Mouse (Mus musculus): ENCODE measurements around the gene Lipe. TPM values are rescaled to one million over a fixed set of nuclear protein-coding genes. Genes with fewer than 3 reads are reported as not detected.

The Lipe gene
- total RNA-seq, 2 experiments from 2014 or later, result 25.4 to 37.7 TPM

DNA sequence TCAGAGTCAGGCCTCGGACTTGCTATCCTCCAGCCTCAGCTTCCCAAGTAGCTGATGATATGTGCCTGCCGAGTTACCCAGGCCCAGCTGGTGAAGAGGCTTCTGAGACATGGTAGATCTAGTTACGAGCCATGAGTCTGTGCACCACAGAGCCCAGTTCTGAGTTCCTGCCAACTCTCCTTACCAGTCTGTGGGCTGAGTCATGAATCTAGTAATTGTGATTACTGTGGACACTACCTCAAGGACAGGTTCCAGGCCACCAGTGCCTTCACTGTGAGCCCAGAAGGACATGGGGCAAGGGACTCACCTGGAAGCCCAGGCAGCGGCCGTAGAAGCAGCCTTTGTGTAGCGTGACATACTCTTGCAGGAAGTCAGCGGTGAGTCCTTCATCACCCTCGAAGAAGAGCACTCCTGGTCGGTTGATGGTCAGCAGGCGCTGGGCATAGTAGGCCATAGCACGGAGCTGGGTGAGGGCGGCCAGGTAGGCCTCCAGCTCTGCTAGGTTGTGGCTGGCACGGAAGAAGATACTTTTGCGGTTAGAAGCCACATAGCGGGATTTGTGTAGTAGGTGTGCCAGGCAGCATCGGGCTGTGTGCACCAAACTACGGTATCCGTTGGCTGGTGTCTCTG is 10.6 kb downstream of the Lipe start:
- no peak for DNase-seq (ENCODE audit: low spot score in 2 of 2)

DNA sequence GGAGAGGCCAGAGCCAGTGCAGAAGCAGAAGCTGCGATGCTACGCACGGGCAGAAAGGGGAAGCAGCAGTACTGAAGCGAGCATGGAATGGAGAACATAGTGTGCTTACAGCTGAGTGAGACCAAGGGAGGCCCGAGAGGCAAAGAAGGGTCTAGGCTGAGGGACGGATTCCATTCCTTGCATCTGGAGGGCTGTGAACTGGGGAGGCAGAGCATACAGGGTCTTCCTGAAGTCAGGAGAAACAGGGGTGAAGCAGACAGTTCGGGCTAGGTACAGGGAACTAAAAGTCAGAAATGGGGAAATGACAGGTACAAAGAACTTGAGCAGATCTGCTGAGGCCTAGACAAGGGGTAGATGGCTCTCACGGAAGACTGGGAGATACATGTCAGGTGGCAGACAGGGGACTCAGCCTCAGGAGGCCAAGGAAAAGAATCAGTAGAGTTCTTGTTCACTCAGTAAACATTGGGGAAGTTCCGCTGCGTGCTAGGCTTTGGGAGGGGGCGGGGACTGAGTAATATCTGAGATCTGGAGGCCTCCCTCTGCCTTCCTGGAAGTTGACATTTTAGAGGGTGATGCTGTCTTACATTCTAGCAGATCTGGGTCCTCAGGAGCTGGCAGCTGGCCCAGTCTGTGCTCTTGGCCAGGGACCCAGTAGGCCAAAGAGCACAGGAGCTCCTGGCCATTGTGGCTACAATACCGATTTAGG is 12.5 kb downstream of the Lipe start:
- peak in 1 of 2 experiments; percentile 78 for DNase-seq (ENCODE audit: low spot score in 2 of 2)

- DNase-seq (ENCODE audit: low spot score in 2 of 2), result no peak
Measured at GRCm38 (mm10) chr7:25385259-25385658, 13.3 kb downstream of the Lipe start.

- no peak for DNase-seq (ENCODE audit: low spot score in 2 of 2)
Measured at GRCm38 (mm10) chr7:25384818-25385217, 13.7 kb downstream of the Lipe start.

GRCm38 (mm10) chr7:25384318-25384717 is 14.2 kb downstream of the Lipe start:
- DNase-seq (ENCODE audit: low spot score in 2 of 2), result no peak

DNA sequence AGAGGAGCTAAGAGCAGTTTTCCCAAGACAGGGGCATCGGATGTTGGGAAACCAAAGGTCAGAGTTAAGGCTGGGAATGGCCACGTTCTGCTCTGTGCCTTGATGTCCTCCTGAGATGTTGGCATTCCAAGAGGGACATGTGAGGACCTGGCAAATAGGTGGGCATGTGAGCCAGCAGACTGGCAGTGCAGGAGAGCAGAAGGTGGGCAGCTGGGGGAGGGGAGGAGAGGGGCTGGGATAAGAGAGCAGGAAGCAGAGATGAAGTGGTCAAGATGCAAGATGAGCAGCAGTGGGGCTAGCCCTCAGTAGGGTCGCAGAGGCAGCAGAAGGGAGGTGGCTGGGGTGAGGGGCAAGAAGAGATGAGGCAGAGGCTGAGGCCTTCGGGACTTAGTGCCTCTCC is 14.6 kb downstream of the Lipe start:
- DNase-seq (ENCODE audit: low spot score in 2 of 2), result no peak

- no peak for DNase-seq (ENCODE audit: low spot score in 2 of 2)
Measured at GRCm38 (mm10) chr7:25383385-25383784, 15.1 kb downstream of the Lipe start.

DNA sequence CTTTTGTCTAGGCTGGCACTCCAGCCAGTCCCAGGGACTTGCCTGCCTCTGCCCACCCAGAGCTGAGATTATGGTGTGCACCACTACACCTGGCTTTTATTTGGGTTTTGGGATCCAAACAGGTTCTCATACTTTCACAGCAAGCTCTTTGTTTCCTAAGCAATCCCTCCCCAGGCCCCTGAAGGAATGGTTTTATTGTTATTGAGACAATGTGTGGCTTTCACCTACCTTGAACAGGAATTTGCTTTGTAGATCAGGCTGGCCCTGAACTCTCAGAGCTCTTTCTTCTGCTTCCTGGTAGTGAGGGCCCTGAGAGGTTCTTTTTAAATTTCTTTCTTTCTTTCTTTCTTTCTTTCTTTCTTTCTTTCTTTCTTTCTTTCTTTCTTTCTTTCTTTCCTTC is 16.0 kb downstream of the Lipe start:
- no peak for DNase-seq (ENCODE audit: low spot score in 2 of 2)

- no peak for DNase-seq (ENCODE audit: low spot score in 2 of 2)
Measured at GRCm38 (mm10) chr7:25381284-25381680, 17.2 kb downstream of the Lipe start.

DNA sequence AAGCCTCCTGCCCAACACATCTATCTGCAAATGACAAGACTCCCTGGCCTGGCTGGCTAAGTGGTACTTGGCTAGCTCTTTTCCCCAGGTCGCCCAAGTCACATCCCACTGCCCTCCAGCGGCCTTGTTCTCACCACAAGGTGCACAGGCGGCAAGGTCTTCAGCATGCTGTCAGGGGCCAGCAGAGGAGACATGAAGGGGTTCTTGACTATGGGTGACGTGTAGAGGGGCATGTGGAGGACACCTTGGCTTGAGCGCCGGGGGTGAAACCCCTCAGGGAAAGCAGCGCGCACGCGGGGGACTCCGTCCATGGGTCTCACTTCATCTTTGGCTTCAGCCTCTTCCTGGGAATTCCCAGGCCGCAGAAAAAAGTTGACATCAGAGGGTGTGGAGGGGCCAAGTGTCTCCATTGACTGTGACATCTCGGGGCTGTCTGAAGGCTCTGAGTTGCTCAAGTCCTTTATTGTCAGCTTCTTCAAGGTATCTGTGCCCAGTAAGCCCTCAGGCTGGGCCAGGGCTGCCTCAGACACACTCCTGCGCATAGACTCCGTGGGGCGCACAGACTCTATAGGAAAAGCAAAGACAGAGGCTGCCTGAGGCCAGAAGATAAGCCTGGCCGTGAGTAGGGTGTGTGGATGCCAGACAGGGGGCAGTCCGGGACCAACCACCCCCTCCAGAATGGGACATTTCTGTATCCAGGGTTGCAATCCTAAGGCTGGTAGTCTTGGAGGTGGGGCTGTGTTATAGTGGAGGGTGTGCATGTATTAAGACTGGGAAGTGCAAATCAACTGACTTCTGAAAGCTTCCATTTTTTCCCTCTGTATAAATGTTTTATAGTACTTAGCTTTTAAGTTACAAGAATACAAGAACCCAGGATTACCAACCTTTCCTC is 17.9 kb downstream of the Lipe start:
- no peak for DNase-seq (ENCODE audit: low spot score in 2 of 2)

- DNase-seq (ENCODE audit: low spot score in 2 of 2), result peak in 1 of 2 experiments; percentile 60
Measured at GRCm38 (mm10) chr7:25379551-25380351, 18.8 kb downstream of the Lipe start.

GRCm38 (mm10) chr7:25378181-25379100 is 20.1 kb downstream of the Lipe start:
- DNase-seq (ENCODE audit: low spot score in 2 of 2), result no peak

DNA sequence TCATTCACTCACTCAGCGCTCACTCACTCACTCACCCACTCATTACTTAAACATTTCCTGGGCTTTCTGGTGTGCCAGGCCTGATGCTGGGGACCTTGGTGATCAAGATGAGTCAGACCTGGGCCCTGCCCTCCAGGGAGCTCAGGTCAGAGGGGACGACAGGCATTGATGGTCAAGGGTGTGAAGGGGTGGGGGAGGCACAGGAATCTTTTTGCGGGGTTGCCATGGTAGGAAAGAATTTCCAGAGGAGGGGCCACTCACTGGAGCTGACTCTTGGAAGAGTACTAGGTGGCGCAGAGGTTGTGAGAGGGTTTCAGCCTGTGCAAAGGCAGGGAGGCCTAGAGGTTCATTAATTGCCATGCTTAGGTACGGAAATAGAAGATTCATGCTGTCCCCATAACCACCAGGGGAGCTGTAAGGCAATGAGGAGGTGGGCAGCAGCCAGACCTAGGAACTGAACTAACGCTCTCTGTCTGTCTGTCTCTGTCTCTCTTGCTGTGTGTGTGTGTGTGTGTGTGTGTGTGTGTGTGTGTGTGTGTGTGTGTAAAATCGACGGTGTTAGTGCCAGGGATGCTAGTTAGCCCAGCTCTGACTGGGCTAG is 21.3 kb downstream of the Lipe start:
- DNase-seq (ENCODE audit: low spot score in 2 of 2), result no peak

- peak in 1 of 2 experiments; percentile 71 for DNase-seq (ENCODE audit: low spot score in 2 of 2)
Measured at GRCm38 (mm10) chr7:25376556-25376955, 22.0 kb downstream of the Lipe start.

GRCm38 (mm10) chr7:25372441-25372840 is 26.1 kb downstream of the Lipe start:
- no peak for DNase-seq (ENCODE audit: low spot score in 2 of 2)

DNA sequence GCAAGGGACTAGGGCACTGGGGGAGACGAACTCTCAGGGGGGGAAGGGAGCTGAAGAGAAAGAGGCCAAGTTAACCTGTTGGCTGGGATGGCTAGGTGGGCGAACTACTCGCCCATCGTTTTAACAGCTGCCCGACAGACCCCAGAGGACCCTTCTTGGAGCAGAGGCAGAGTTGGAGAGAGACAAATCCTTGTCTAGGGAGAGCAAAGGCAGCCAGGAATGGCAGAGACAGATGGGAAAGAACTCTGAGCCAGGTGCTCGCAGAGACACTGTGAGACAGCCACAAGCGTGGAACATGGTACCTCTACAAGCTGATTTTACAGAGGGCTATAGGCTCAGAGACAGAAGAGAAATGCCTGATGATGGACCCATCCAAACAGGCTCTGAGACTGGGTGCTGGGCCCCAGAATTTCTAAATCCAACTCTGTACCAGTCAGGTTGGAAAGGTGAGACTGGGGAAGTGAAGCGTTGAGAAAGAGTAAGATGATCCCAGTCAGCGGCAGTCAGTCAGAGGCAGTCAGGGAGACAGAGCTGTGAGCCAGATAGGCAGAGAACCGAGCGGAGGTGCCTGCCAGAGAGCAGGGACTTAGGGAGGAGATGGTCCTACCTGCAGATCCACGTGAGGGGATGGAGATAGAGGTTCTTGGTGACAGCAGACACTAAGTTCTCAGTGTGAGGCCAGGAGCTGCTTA is 29.3 kb downstream of the Lipe start, which contains the start of gene Cnfn:
TSS of gene Cnfn (minus strand) at position 667 of the 692 bp plus-strand sequence.
- DNase-seq (ENCODE audit: low spot score in 2 of 2), result no peak

DNA sequence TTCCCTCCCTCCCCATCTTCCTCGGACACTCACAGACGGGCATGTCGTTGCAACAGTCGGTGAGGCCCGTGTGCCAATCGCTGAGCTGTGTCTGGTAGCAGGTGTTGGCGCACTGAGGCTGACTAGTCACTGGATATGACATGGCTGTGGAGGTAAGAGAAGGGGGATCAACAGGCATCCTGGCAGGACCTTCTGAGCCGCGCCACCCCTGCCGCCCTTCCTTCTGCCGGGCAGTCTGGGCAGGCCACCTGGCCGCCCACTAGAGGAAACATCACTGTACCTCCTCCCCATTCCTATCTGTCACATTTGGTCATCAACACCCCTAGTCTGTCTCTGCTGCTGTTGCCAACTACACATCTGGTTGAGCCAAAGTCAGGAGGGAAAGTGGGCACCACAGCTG is 30.2 kb downstream of the Lipe start:
- no peak for DNase-seq (ENCODE audit: low spot score in 2 of 2)

DNA sequence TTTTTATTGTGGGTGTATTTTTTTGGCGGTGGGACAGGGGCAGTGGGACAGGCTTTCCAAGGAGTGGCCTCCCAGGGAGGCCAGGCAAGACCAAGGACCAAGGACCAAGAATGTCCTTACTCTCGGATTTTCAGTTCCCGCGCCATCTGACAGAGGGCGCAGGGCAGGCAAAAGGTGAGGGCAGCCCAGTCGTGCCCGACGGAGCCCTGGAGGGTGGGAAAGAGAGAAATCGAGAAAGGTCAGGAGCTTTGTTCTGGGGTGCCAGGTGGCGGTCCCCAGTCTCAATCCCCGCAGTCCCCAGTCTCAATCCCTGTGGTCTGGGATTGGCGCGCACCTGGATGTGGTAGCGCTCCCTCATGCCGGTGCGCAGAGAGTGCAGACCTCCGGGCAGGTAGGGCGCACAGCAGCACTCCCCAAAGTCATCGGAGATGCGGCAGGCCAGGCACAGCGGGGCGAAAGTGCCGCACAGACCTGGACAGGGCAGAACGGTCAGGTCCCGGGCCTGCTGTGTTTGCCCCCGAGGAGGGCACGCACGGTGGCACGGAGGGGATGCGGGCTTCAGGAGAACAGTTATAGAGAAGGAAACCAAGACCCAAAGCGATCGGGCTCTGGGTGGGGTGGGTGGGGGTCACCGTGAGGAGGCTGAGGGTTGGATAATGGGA is 30.7 kb downstream of the Lipe start:
- DNase-seq (ENCODE audit: low spot score in 2 of 2), result no peak

All from gastrocnemius, postnatal 4 days (tissue).